In genomic region chr8:47809970-47810665, GRCm38 (mm10) we compare ENCODE assay signal across 25 mouse cellular contexts. TPM values are rescaled to one million over a fixed set of nuclear protein-coding genes. Genes with fewer than 3 reads are reported as not detected.
DNase-seq lines count a peak whose midpoint lies in the region; ATAC-seq and TF ChIP-seq lines count a peak whose summit lies in the region.
"Had no signal": no experiment of that assay in that cellular context is flagged by ENCODE, and none has a peak within 500 bp of the region (broad histone marks: within the 10 kb centered on the region; RNA-seq: fewer than 3 reads in every experiment).

No protein-coding gene starts in this region.

- no peak for TF ChIP-seq POLR2A in heart, adult 2 months (IDR thresholded peaks at IDR 0.05; ENCODE audit: insufficient read depth, low read depth, low read length)
- TF ChIP-seq POLR2A in testis, adult 2 months (IDR thresholded peaks at IDR 0.05; ENCODE audit: control insufficient read depth, low read depth, low read length) = peak; percentile 17; the same call in 1 of the 2 replicates

- H3K9me3 ChIP-seq in forebrain, embryonic 11.5 days (ENCODE audit: control insufficient read depth, low read length) = no peaks in the 10 kb centered on the region; the same call in 1 of the 2 replicates
- H3K9me3 ChIP-seq in forebrain, embryonic 12.5 days = no peaks in the 10 kb centered on the region
- no peaks in the 10 kb centered on the region for H3K9me3 ChIP-seq in heart, embryonic 13.5 days
- no peaks in the 10 kb centered on the region for H3K9me3 ChIP-seq in hindbrain, embryonic 10.5 days
- H3K9me3 ChIP-seq in hindbrain, embryonic 16.5 days (ENCODE audit: control insufficient read depth, low read length) = no peaks in the 10 kb centered on the region; the same call in 1 of the 2 replicates
- H3K9me3 ChIP-seq: forebrain, embryonic 15.5 days; G1E had no signal

- H3K27me3 ChIP-seq in forebrain, embryonic 11.5 days (ENCODE audit: control insufficient read depth, insufficient read depth, low read length) = no peaks in the 10 kb centered on the region
- H3K27me3 ChIP-seq in forebrain, embryonic 12.5 days = no peaks in the 10 kb centered on the region
- H3K27me3 ChIP-seq in heart, embryonic 13.5 days (replicated peaks) = no peaks in the 10 kb centered on the region
- H3K27me3 ChIP-seq in heart, adult 2 months (ENCODE audit: control insufficient read depth, insufficient read depth, low read length) = no peaks in the 10 kb centered on the region
- no peaks in the 10 kb centered on the region for H3K27me3 ChIP-seq in hindbrain, embryonic 10.5 days (ENCODE audit: insufficient read depth, poor library complexity, severe bottlenecking)
- H3K27me3 ChIP-seq in hindbrain, embryonic 16.5 days (replicated peaks; ENCODE audit: control insufficient read depth, insufficient read depth, low read length) = no peaks in the 10 kb centered on the region
- no peaks in the 10 kb centered on the region for H3K27me3 ChIP-seq in testis, adult 2 months (ENCODE audit: control insufficient read depth, insufficient read depth, low read length)
- H3K27me3 ChIP-seq: forebrain, embryonic 15.5 days had no signal

- no peak for TF ChIP-seq EP300 in heart, adult 2 months (IDR thresholded peaks at IDR 0.05; ENCODE audit: insufficient read depth, low read depth, low read length)

- 89% methylated on average over 14 of the region's 14 CpGs for WGBS in forebrain, embryonic 11.5 days
- 90% methylated on average over 14 of the region's 14 CpGs for WGBS in forebrain, embryonic 12.5 days
- 59% methylated on average over 14 of the region's 14 CpGs for WGBS in heart, embryonic 13.5 days
- WGBS in heart, adult 2 months = 56% methylated on average over 14 of the region's 14 CpGs
- WGBS in hindbrain, embryonic 10.5 days = 86% methylated on average over 14 of the region's 14 CpGs
- WGBS in hindbrain, embryonic 16.5 days = 82% methylated on average over 14 of the region's 14 CpGs

- no peak overlapping the region for H3K27ac ChIP-seq in forebrain, embryonic 11.5 days (ENCODE audit: low read depth, low read length)
- no peak overlapping the region for H3K27ac ChIP-seq in forebrain, embryonic 12.5 days
- peak overlapping the region; percentile 55 for H3K27ac ChIP-seq in heart, embryonic 13.5 days (replicated peaks)
- no peak overlapping the region for H3K27ac ChIP-seq in heart, adult 2 months
- H3K27ac ChIP-seq in hindbrain, embryonic 10.5 days = peak overlapping the region; percentile 56; the same call in 1 of the 2 replicates
- no peak overlapping the region for H3K27ac ChIP-seq in hindbrain, embryonic 16.5 days (ENCODE audit: low read depth, low read length)
- H3K27ac ChIP-seq in testis, adult 2 months (ENCODE audit: control insufficient read depth, insufficient read depth, low read depth, low read length) = 0 out of 2 replicates have a peak overlapping the region, but pooled peaks have one; percentile 6
- H3K27ac ChIP-seq: forebrain, embryonic 15.5 days; hindbrain, embryonic 14.5 days had no signal

- no peaks in the 10 kb centered on the region for H3K36me3 ChIP-seq in forebrain, embryonic 11.5 days (ENCODE audit: control insufficient read depth, insufficient read depth, low read length)
- H3K36me3 ChIP-seq in forebrain, embryonic 12.5 days (replicated peaks) = no peaks in the 10 kb centered on the region
- H3K36me3 ChIP-seq in heart, embryonic 13.5 days = no peaks in the 10 kb centered on the region
- no peaks in the 10 kb centered on the region for H3K36me3 ChIP-seq in heart, adult 2 months (ENCODE audit: control insufficient read depth, insufficient read depth, low read length)
- H3K36me3 ChIP-seq in hindbrain, embryonic 10.5 days = no peaks in the 10 kb centered on the region
- H3K36me3 ChIP-seq in hindbrain, embryonic 16.5 days (ENCODE audit: control insufficient read depth, insufficient read depth, low read length) = no peaks in the 10 kb centered on the region
- H3K36me3 ChIP-seq in testis, adult 2 months (ENCODE audit: control insufficient read depth, insufficient read depth, low read length) = no peaks in the 10 kb centered on the region
- H3K36me3 ChIP-seq: forebrain, embryonic 15.5 days; G1E had no signal

- no peaks in the 10 kb centered on the region for H3K4me1 ChIP-seq in forebrain, embryonic 11.5 days (replicated peaks; ENCODE audit: control insufficient read depth, insufficient read depth, low read length)
- H3K4me1 ChIP-seq in forebrain, embryonic 12.5 days = no peaks in the 10 kb centered on the region
- H3K4me1 ChIP-seq in heart, embryonic 13.5 days = peaks cover 25% of the 10 kb centered on the region
- H3K4me1 ChIP-seq in heart, adult 2 months (ENCODE audit: control insufficient read depth, insufficient read depth, low read length) = peaks cover 2% of the 10 kb centered on the region; the same call in 1 of the 2 replicates
- H3K4me1 ChIP-seq in hindbrain, embryonic 10.5 days (replicated peaks) = peaks cover 4% of the 10 kb centered on the region; the same call in 1 of the 2 replicates
- no peaks in the 10 kb centered on the region for H3K4me1 ChIP-seq in hindbrain, embryonic 16.5 days (ENCODE audit: control insufficient read depth, insufficient read depth, low read depth, low read length)
- H3K4me1 ChIP-seq in testis, adult 2 months (ENCODE audit: control insufficient read depth, insufficient read depth, low read length) = peaks cover 6% of the 10 kb centered on the region
- H3K4me1 ChIP-seq: forebrain, embryonic 15.5 days had no signal

- intact Hi-C loops in heart, adult 2 months (cut with DNase I) = no loop called here

- no peaks in the 10 kb centered on the region for H3K79me2 ChIP-seq in heart, adult 2 months (replicated peaks; ENCODE audit: control insufficient read depth, insufficient read depth, low read length)

- no peak overlapping the region for H3K4me3 ChIP-seq in forebrain, embryonic 11.5 days (ENCODE audit: low read depth, low read length)
- H3K4me3 ChIP-seq in forebrain, embryonic 12.5 days (replicated peaks) = no peak overlapping the region
- no peak overlapping the region for H3K4me3 ChIP-seq in heart, embryonic 13.5 days
- no peak overlapping the region for H3K4me3 ChIP-seq in heart, adult 2 months
- no peak overlapping the region for H3K4me3 ChIP-seq in hindbrain, embryonic 10.5 days
- H3K4me3 ChIP-seq in hindbrain, embryonic 16.5 days (ENCODE audit: low read length) = no peak overlapping the region
- no peak overlapping the region; the same call in 1 of the 2 replicates for H3K4me3 ChIP-seq in testis, adult 2 months (ENCODE audit: control insufficient read depth, low read depth, low read length)
- H3K4me3 ChIP-seq: forebrain, embryonic 15.5 days had no signal

- no peak overlapping the region for H3K4me2 ChIP-seq in forebrain, embryonic 11.5 days (ENCODE audit: low read depth, low read length, severe bottlenecking)
- H3K4me2 ChIP-seq in forebrain, embryonic 12.5 days = no peak overlapping the region
- H3K4me2 ChIP-seq in heart, embryonic 13.5 days = peak overlapping the region; percentile 3; the same call in 1 of the 2 replicates
- H3K4me2 ChIP-seq in hindbrain, embryonic 16.5 days (ENCODE audit: low read length) = no peak overlapping the region
- H3K4me2 ChIP-seq: forebrain, embryonic 15.5 days; heart, embryonic 11.5 days; hindbrain, embryonic 14.5 days had no signal

- TF ChIP-seq CTCF in heart, adult 2 months (IDR thresholded peaks at IDR 0.05) = no peak
- TF ChIP-seq CTCF in testis, adult 2 months (IDR thresholded peaks at IDR 0.05; ENCODE audit: control insufficient read depth, insufficient read depth, insufficient replicate concordance, low read depth, low read length) = no peak

- ATAC-seq in forebrain, embryonic 11.5 days (replicated peaks; ENCODE audit: low FRiP score) = no peak
- ATAC-seq in forebrain, embryonic 12.5 days (ENCODE audit: low FRiP score) = no peak
- no peak for ATAC-seq in heart, embryonic 13.5 days (ENCODE audit: extremely low read depth, insufficient number of reproducible peaks, low FRiP score, low TSS enrichment)
- ATAC-seq in hindbrain, embryonic 16.5 days = no peak
- ATAC-seq: CD4-positive, CD25-positive, alpha-beta regulatory T cell, adult 4 months; forebrain, embryonic 15.5 days; intestine, embryonic 16.5 days had no signal

- no peak overlapping the region for H3K9ac ChIP-seq in forebrain, embryonic 11.5 days (ENCODE audit: low read length)
- no peak overlapping the region for H3K9ac ChIP-seq in forebrain, embryonic 12.5 days
- no peak overlapping the region for H3K9ac ChIP-seq in heart, embryonic 13.5 days
- no peak overlapping the region for H3K9ac ChIP-seq in heart, adult 2 months (ENCODE audit: low read depth, low read length)
- no peak overlapping the region for H3K9ac ChIP-seq in hindbrain, embryonic 16.5 days (ENCODE audit: low read depth, low read length)
- H3K9ac ChIP-seq: forebrain, embryonic 15.5 days; hindbrain, embryonic 14.5 days had no signal

- DNase-seq in forebrain, embryonic 11.5 days (ENCODE audit: low spot score) = peak; percentile 31
- no peak for DNase-seq in heart, adult 2 months
- DNase-seq in hindbrain, embryonic 10.5 days (ENCODE audit: low spot score) = no peak
- DNase-seq in testis, postnatal 10 days (ENCODE audit: low spot score) = no peak
- DNase-seq: adrenal gland, postnatal 14 days; B cell, adult 2 months; cerebellum, adult 11-12 months; cerebellum, adult 9-10 months; cerebellum, postnatal 36 days; gastrocnemius, postnatal 36 days; kidney, adult 8-10 months had no signal

RNA-seq across cellular contexts. Expression of gene Cldn24, which starts 11.8 kb away (rescaled TPM):
- not detected in 2 replicates for polyA plus RNA-seq in forebrain, embryonic 11.5 days (2014; fragmentation: Nextera tagmentation; extraction: Ambion mirVana)
- polyA plus RNA-seq in forebrain, embryonic 12.5 days (2016; fragmentation: Nextera tagmentation; extraction: Ambion mirVana) = not detected in 2 replicates
- not detected in 2 replicates for polyA plus RNA-seq in heart, embryonic 13.5 days (2015; fragmentation: Nextera tagmentation; extraction: Ambion mirVana)
- total RNA-seq in heart, adult 2 months (2021) = not detected
- not detected in 2 replicates for polyA plus RNA-seq in heart, adult 2 months (2012; rRNA removed)
- polyA plus RNA-seq in hindbrain, embryonic 10.5 days (2016; fragmentation: Nextera tagmentation; extraction: Ambion mirVana) = 0.39 TPM in 1 of 2 replicates, not detected in the other
- not detected in 2 replicates for polyA plus RNA-seq in hindbrain, embryonic 16.5 days (2015; fragmentation: Nextera tagmentation; extraction: Ambion mirVana)
- polyA plus RNA-seq in testis, adult 2 months (2012; rRNA removed) = 0.52 and 0.59 TPM in 2 replicates
- total RNA-seq: adrenal gland, adult 18-20 months; adrenal gland, postnatal 14 days; gastrocnemius, adult 8-10 months; gastrocnemius, postnatal 36 days; hematopoietic stem cell, adult 5-6 weeks had no signal
- polyA plus RNA-seq: CD4-positive, CD25-positive, alpha-beta regulatory T cell, adult 4 months; embryonic facial prominence, embryonic 14.5 days; forebrain, embryonic 15.5 days; G1E; heart, embryonic 11.5 days; hindbrain, embryonic 14.5 days; intestine, embryonic 16.5 days had no signal

RNA-seq across cellular contexts. Expression of gene Cldn22, which starts 14.2 kb away (rescaled TPM):
- polyA plus RNA-seq in forebrain, embryonic 11.5 days (2014; fragmentation: Nextera tagmentation; extraction: Ambion mirVana) = not detected in 2 replicates
- not detected in 2 replicates for polyA plus RNA-seq in forebrain, embryonic 12.5 days (2016; fragmentation: Nextera tagmentation; extraction: Ambion mirVana)
- not detected in 2 replicates for polyA plus RNA-seq in heart, embryonic 13.5 days (2015; fragmentation: Nextera tagmentation; extraction: Ambion mirVana)
- total RNA-seq in heart, adult 2 months (2021) = not detected
- polyA plus RNA-seq in heart, adult 2 months (2012; rRNA removed) = 0.35 and 1.2 TPM in 2 replicates
- polyA plus RNA-seq in hindbrain, embryonic 10.5 days (2016; fragmentation: Nextera tagmentation; extraction: Ambion mirVana) = not detected in 2 replicates
- not detected in 2 replicates for polyA plus RNA-seq in hindbrain, embryonic 16.5 days (2015; fragmentation: Nextera tagmentation; extraction: Ambion mirVana)
- 0.16 and 0.35 TPM in 2 replicates for polyA plus RNA-seq in testis, adult 2 months (2012; rRNA removed)
- total RNA-seq: hematopoietic stem cell, adult 5-6 weeks had no signal
- polyA plus RNA-seq: CD4-positive, CD25-positive, alpha-beta regulatory T cell, adult 4 months; embryonic facial prominence, embryonic 14.5 days; forebrain, embryonic 15.5 days; G1E; heart, embryonic 11.5 days; hindbrain, embryonic 14.5 days; intestine, embryonic 16.5 days had no signal

Comparison
In these comparisons a context has a peak if more than half of its experiments do, and no peak if none do; other contexts are left out.
1. H3K27ac ChIP-seq: peak in heart, embryonic 13.5 days (single experiment), hindbrain, embryonic 10.5 days (single experiment) and testis, adult 2 months (single experiment); none in forebrain, embryonic 11.5 days (single experiment), forebrain, embryonic 12.5 days (single experiment), heart, adult 2 months (single experiment) and hindbrain, embryonic 16.5 days (single experiment).